21 mouse cellular contexts compared by ENCODE assay signal in the genomic region with DNA sequence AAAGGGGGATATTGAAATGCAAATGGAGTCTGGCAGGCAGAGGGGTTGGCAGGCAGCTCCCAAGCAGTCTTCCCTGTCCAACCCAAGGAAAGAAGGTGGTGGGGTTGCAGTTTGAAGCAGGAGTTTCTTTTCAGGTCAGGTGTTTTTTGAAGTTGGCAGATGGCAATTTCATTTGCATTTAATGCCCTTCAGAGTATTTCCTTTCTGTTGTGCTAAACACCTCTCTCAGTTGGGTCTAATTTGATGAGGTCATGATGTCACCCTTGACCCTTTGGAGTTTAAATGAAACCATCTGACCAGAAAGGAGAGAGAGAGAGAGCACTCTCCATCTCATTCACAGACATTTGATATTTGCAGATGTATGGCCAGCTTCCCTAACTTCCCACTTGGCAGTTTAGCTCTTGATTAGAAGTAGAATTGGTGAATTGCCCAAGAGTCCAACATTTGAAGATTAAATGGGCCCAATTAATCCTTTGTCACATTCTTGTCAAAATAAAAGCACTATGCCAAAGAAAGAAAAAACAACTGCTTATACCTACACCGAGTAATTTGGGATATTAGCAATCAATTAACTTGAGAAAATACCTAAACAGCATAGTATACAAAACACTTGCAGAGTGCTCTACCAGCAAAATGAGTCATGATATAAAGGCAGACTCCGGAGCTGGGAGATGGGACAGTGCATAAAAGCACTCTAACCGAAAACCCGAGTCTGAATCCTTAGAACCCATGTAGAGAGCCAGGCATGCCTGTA.
DNase-seq lines count a peak whose midpoint lies in the region; ATAC-seq and TF ChIP-seq lines count a peak whose summit lies in the region.
"Had no signal": no experiment of that assay in that cellular context is flagged by ENCODE, and none has a peak within 500 bp of the region (broad histone marks: within the 10 kb centered on the region; RNA-seq: fewer than 3 reads in every experiment).

No protein-coding gene starts in this region.

- WGBS in forebrain, postnatal 0 days: 23% methylated on average over 4 of the region's 4 CpGs
- WGBS in cerebellum, adult 2 months: 81% methylated on average over 4 of the region's 4 CpGs

- no peak for TF ChIP-seq POLR2A in ES-Bruce4 (IDR thresholded peaks at IDR 0.05; ENCODE audit: insufficient read depth, low read length)
- TF ChIP-seq POLR2A in cerebellum, adult 2 months (IDR thresholded peaks at IDR 0.05; ENCODE audit: borderline replicate concordance, insufficient read depth, low read length): no peak

- no peak for ATAC-seq in forebrain, postnatal 0 days

- H3K4me3 ChIP-seq in ES-Bruce4 (ENCODE audit: low read depth, low read length): no peak overlapping the region
- H3K4me3 ChIP-seq in forebrain, postnatal 0 days (ENCODE audit: low read depth, low read length): no peak overlapping the region
- H3K4me3 ChIP-seq in cerebellum, adult 2 months (replicated peaks; ENCODE audit: insufficient read depth, low read depth, low read length): no peak overlapping the region
- H3K4me3 ChIP-seq: hindbrain, embryonic 13.5 days; liver, embryonic 13.5 days; midbrain, embryonic 12.5 days had no signal

- H3K27ac ChIP-seq in ES-Bruce4 (ENCODE audit: insufficient read depth, low read length): peak overlapping the region; percentile 36; the same call in 1 of the 2 replicates
- no peak overlapping the region for H3K27ac ChIP-seq in forebrain, postnatal 0 days (ENCODE audit: low read depth, low read length)
- no peak overlapping the region for H3K27ac ChIP-seq in cerebellum, adult 2 months (ENCODE audit: insufficient read depth, low read length)
- H3K27ac ChIP-seq: hindbrain, embryonic 13.5 days; liver, embryonic 13.5 days; midbrain, embryonic 12.5 days had no signal

- no peaks in the 10 kb centered on the region for H3K27me3 ChIP-seq in ES-Bruce4 (ENCODE audit: control insufficient read depth, insufficient read depth, low read length, poor library complexity, severe bottlenecking)
- H3K27me3 ChIP-seq in forebrain, postnatal 0 days (ENCODE audit: insufficient read depth, low read length): no peaks in the 10 kb centered on the region
- H3K27me3 ChIP-seq in cerebellum, adult 2 months (ENCODE audit: control insufficient read depth, insufficient read depth, low read length): no peaks in the 10 kb centered on the region
- H3K27me3 ChIP-seq: hindbrain, embryonic 13.5 days; liver, embryonic 13.5 days had no signal

- no peaks in the 10 kb centered on the region for H3K9me3 ChIP-seq in ES-Bruce4 (replicated peaks; ENCODE audit: control insufficient read depth, insufficient read depth, low read length, poor library complexity, severe bottlenecking)
- H3K9me3 ChIP-seq in forebrain, postnatal 0 days (ENCODE audit: low read length): no peaks in the 10 kb centered on the region
- H3K9me3 ChIP-seq: hindbrain, embryonic 13.5 days; liver, embryonic 13.5 days; midbrain, embryonic 12.5 days had no signal

- 0 out of 2 replicates have a peak, but pooled peaks have one; percentile 66 for TF ChIP-seq EP300 in ES-Bruce4 (IDR thresholded peaks at IDR 0.05; ENCODE audit: insufficient read depth, low read depth, low read length)

- no peaks in the 10 kb centered on the region for H3K36me3 ChIP-seq in ES-Bruce4 (ENCODE audit: control insufficient read depth, insufficient read depth, low read length, poor library complexity, severe bottlenecking)
- no peaks in the 10 kb centered on the region for H3K36me3 ChIP-seq in forebrain, postnatal 0 days (ENCODE audit: insufficient read depth)
- H3K36me3 ChIP-seq: hindbrain, embryonic 13.5 days; liver, embryonic 13.5 days; midbrain, embryonic 12.5 days had no signal

- peaks cover 4% of the 10 kb centered on the region for H3K4me1 ChIP-seq in ES-Bruce4 (ENCODE audit: control insufficient read depth, insufficient read depth, low read length)
- H3K4me1 ChIP-seq in forebrain, postnatal 0 days (ENCODE audit: insufficient read depth): no peaks in the 10 kb centered on the region
- no peaks in the 10 kb centered on the region for H3K4me1 ChIP-seq in cerebellum, adult 2 months (ENCODE audit: control insufficient read depth, insufficient read depth, low read length)
- H3K4me1 ChIP-seq: hindbrain, embryonic 13.5 days; liver, embryonic 13.5 days had no signal

- intact Hi-C loops in heart, postnatal 25 days (cut with DNase I): no loop called here

- DNase-seq in ES-CJ7 (ENCODE audit: low read depth, low spot score): peak; percentile 82
- peak; percentile 80 for DNase-seq in embryo, embryonic 10.5 days (ENCODE audit: low spot score)
- peak; percentile 6 for DNase-seq in forebrain, postnatal 0 days
- DNase-seq in cerebellum, postnatal 4 days (ENCODE audit: low spot score in 2 of 2): no peak
- DNase-seq in cerebellum, adult 2 months: no peak
- no peak for DNase-seq in kidney, postnatal 10 days
- no peak for DNase-seq in heart, postnatal 25 days (ENCODE audit: low spot score)
- DNase-seq: adrenal gland, postnatal 36 days; cerebellum, adult 11 months; cerebellum, postnatal 10 days; kidney, adult 8-10 months; kidney, postnatal 14 days; layer of hippocampus, postnatal 36 days; liver, embryonic 13.5 days; lung, adult 2 months; lung, postnatal 14 days; right cerebral cortex, postnatal 14 days had no signal

- H3K9ac ChIP-seq in ES-Bruce4 (ENCODE audit: low read depth, poor library complexity, severe bottlenecking): no peak overlapping the region
- H3K9ac ChIP-seq in forebrain, postnatal 0 days: no peak overlapping the region
- H3K9ac ChIP-seq: hindbrain, embryonic 13.5 days; liver, embryonic 13.5 days; midbrain, embryonic 12.5 days had no signal

- no peak overlapping the region for H3K4me2 ChIP-seq in forebrain, postnatal 0 days (ENCODE audit: low read depth)
- H3K4me2 ChIP-seq: heart, embryonic 11.5 days; hindbrain, embryonic 13.5 days; liver, embryonic 13.5 days; midbrain, embryonic 12.5 days had no signal

- no peak for TF ChIP-seq CTCF in ES-Bruce4 (IDR thresholded peaks at IDR 0.05; ENCODE audit: low read depth, low read length)
- no peak for TF ChIP-seq CTCF in forebrain, postnatal 0 days (IDR thresholded peaks at IDR 0.05; ENCODE audit: low read depth)
- TF ChIP-seq CTCF in cerebellum, adult 2 months (IDR thresholded peaks at IDR 0.05; ENCODE audit: borderline replicate concordance, insufficient read depth, low read depth, low read length): no peak

Comparison
In these comparisons a context has a peak if more than half of its experiments do, and no peak if none do; other contexts are left out.
1. DNase-seq: peak in ES-CJ7 (single experiment), embryo, embryonic 10.5 days (single experiment) and forebrain, postnatal 0 days (single experiment); none in cerebellum, postnatal 4 days (0 of 2), cerebellum, adult 2 months (0 of 2), kidney, postnatal 10 days (single experiment) and heart, postnatal 25 days (single experiment).